Mouse (Mus musculus): ENCODE results near the gene Heph. TPM values are rescaled to one million over a fixed set of nuclear protein-coding genes. Genes with fewer than 3 reads are reported as not detected.

Heph gene
- polyA plus RNA-seq (2012) = not detected in 2 replicates

DNA sequence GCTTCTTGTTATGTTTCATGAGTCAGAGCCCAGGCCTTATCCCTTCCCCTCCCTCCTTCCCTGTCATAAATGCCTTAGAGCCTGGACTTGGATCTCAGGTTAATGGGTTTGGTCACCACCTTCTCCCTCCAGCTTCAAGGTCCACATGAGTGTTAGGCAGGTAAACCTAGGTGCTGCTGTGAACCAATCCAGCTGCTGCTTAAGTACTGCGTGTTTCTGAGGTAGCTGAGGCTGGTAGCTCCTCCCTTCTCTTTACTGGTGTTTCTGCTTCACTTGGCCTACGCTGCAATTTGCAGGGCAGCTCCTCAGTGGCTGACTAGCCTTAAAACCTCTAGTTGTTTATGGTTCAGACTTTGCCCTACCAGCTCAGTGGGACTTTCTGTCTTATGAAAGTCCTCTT, at the start of gene Heph:
Gene Heph, plus strand, starts transcription at position 211 of the 400 bp plus-strand sequence.

DNA sequence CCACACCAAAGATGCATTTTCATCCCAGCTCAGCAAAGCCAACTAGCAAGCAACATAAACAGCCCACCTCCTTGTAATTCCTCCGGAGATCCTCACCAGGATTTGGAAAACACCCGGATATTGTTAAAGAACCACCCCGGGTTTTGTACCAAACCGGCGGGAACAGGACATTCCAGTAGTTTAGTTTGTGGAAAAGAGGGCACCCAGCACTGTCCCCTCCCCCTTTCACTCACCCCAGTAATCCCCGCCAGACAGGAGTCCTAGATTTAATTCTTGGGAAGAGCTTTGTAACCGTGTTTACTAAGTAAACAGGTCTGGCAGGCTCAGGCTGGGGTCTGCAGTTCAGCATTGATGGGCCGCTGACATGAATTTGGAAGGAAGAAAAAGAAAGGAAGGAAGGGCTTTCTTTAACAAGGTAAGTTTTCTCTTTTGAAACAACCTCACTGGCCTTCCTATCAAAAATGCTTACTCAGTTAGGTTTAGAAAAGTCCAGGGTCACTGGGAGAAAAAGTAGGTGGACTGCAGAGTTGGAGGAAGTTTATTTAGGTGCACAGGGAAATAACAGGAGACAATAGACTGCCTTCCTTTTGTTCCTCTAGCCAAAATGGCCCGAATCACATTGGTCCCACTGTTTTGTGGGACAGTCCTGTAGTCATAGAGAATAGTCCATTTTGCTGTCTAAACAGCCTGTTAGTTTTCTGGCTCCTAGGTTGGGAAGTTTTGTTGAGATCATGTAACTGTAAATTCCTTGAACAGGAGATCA, 1.2 kb downstream of the Heph start, which contains the start of gene Hsf3:
Gene Hsf3, minus strand, starts transcription at position 94 of the 763 bp plus-strand sequence.

Other genes with a start within 250 kb of the Heph start
- not detected in 2 replicates for gene Vsig4, start 161.9 kb upstream of the Heph start, polyA plus RNA-seq (2012)
- gene Hsf3, start 935 bp downstream of the Heph start, polyA plus RNA-seq (2012) = not detected in 2 replicates